Mouse (Mus musculus): Measurements from ENCODE around the gene Ccr4. TPM values are rescaled to one million over a fixed set of nuclear protein-coding genes. Genes with fewer than 3 reads are reported as not detected.

Gene Ccr4
- total RNA-seq, 2 experiments from 2014 or later = not detected

Other genes starting within 250 kb of the Ccr4 start
- gene Bcl2a1c, start 174.8 kb downstream of the Ccr4 start, total RNA-seq (2021) = not detected
- 10 to 100 TPM; 13.6 to 18.3 TPM for gene Crtap, start 114.2 kb downstream of the Ccr4 start, total RNA-seq (2021)
- gene Glb1, start 103.8 kb downstream of the Ccr4 start, total RNA-seq (2021) = 10 to 100 TPM; 26.7 to 30.3 TPM
- gene Tmppe, start 103.8 kb downstream of the Ccr4 start, total RNA-seq (2021) = 10 to 100 TPM; 11.1 to 11.4 TPM
- gene C130032M10Rik, start 10.8 kb upstream of the Ccr4 start, total RNA-seq (2021) = not detected
- under 1 TPM; 0.06 to 0.14 TPM for gene Trim71, start 59.5 kb upstream of the Ccr4 start, total RNA-seq (2021)
- gene Cnot10, start 135.3 kb upstream of the Ccr4 start, total RNA-seq (2021) = 10 to 100 TPM; 48.4 to 53.1 TPM
- 100 to 1,000 TPM; 121 to 128 TPM for gene Dync1li1, start 183.9 kb upstream of the Ccr4 start, total RNA-seq (2021)
- gene Cmtm6, start 226.2 kb upstream of the Ccr4 start, total RNA-seq (2021) = 10 to 100 TPM; 19.6 to 20.6 TPM

Measured in left cerebral cortex, postnatal 4 days (tissue).